Mouse (Mus musculus) gastrocnemius, postnatal 4 days (tissue): ENCODE results near the gene P2rx5. TPM values are rescaled to one million over a fixed set of nuclear protein-coding genes. Genes with fewer than 3 reads are reported as not detected.

Source experiments
- total RNA-seq, 2 experiments: library from RNA; stranded (reverse); gene quantifications; 2 replicates each; pipeline ENCODE4 v1.2.3; 2021

The P2rx5 gene
- total RNA-seq, 2 experiments from 2014 or later: 6.2 to 7.1 TPM

Other genes starting within 250 kb of the P2rx5 start
- 10 to 100 TPM; 19.0 to 24.8 TPM for gene Atp2a3, start 199.3 kb upstream of the P2rx5 start, total RNA-seq
- gene P2rx1, start 161.3 kb upstream of the P2rx5 start, total RNA-seq: 1 to 10 TPM; 2.3 to 3.1 TPM
- 1 to 10 TPM; 5.4 to 6.2 TPM for gene Camkk1, start 141.4 kb upstream of the P2rx5 start, total RNA-seq
- 1 to 10 TPM; 8.6 to 10.0 TPM for gene Ncbp3, start 112.6 kb upstream of the P2rx5 start, total RNA-seq
- under 1 TPM; 0.07 to 0.16 TPM for gene Itgae, start 69.8 kb upstream of the P2rx5 start, total RNA-seq
- 1 to 10 TPM; 2.9 to 3.0 TPM for gene Haspin, start 22.1 kb upstream of the P2rx5 start, total RNA-seq
- gene Emc6, start 16.6 kb downstream of the P2rx5 start, total RNA-seq: 10 to 100 TPM; 60.1 to 67.3 TPM
- gene Tax1bp3, start 16.7 kb downstream of the P2rx5 start, total RNA-seq: 10 to 100 TPM; 52.8 to 57.5 TPM
- 10 to 100 TPM; 13.8 to 14.0 TPM for gene Ctns, start 38.6 kb downstream of the P2rx5 start, total RNA-seq
- gene Shpk, start 39.0 kb downstream of the P2rx5 start, total RNA-seq: 1 to 10 TPM; 1.7 to 2.1 TPM
- gene Trpv1, start 73.9 kb downstream of the P2rx5 start, total RNA-seq: under 1 TPM; 0.31 to 0.52 TPM
- gene Trpv3, start 107.0 kb downstream of the P2rx5 start, total RNA-seq: under 1 TPM in 1 of 2 experiments, not detected in 1; 0.05 TPM
- 1 to 10 TPM; 2.1 to 2.4 TPM for gene Aspa, start 169.2 kb downstream of the P2rx5 start, total RNA-seq
- not detected for gene Gm49340, start 169.3 kb downstream of the P2rx5 start, total RNA-seq
- gene Spata22, start 169.3 kb downstream of the P2rx5 start, total RNA-seq: not detected
- not detected for gene Olfr20, start 190.4 kb downstream of the P2rx5 start, total RNA-seq
- gene Olfr376, start 210.8 kb downstream of the P2rx5 start, total RNA-seq: not detected
- not detected for gene Olfr1, start 239.2 kb downstream of the P2rx5 start, total RNA-seq